Mouse (Mus musculus): Measurements from ENCODE around the gene Fgd3. TPM values are rescaled to one million over a fixed set of nuclear protein-coding genes. Genes with fewer than 3 reads are reported as not detected.

The Fgd3 gene
- total and polyA plus RNA-seq, 3 experiments: 8.7 to 16.1 (median 14.5) TPM

DNA sequence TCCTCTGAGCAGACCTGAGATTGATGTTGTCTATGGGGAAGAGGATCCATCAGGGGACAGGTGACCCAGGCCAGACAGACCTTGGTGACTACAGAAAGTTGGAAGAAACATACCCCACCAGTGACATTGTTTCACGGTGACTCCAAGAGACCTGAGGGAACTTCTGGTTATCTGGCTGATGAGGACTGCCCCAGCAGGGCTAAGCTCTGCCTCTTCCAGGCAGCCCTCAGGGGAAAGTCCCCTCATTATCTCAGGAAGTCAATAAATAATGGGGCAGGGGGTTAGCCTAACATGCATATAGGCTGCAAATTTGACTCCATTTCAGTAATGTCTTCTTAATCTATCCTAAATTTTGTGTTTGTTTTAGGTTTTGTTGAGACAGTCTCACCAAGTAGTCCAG, 10.6 kb downstream of the Fgd3 start:
- H3K27ac ChIP-seq (ENCODE audit: insufficient read depth, low read depth): peak overlapping the region; percentile 97
- peaks cover 28% of the 10 kb centered on the region for H3K79me2 ChIP-seq (replicated peaks; ENCODE audit: control insufficient read depth, extremely low read depth, insufficient read depth, poor library complexity, severe bottlenecking)
- H3K27me3 ChIP-seq (replicated peaks): no peaks in the 10 kb centered on the region
- peaks cover 21 to 45% of the 10 kb centered on the region in 2 experiments for H3K4me1 ChIP-seq (ENCODE audit: control insufficient read depth in 1 of 2, insufficient read depth in 2 of 2)
- in situ Hi-C loops (cut with MboI; ENCODE audit: low pct_ligation_motif_present, low pct_unique_long_range_greater_than_20kb, low sequenced_read_pairs): no loop called here
- H3K9ac ChIP-seq (ENCODE audit: insufficient read depth, low read depth): peak overlapping the region; percentile 41
- TF ChIP-seq NELFE (IDR thresholded peaks at IDR 0.05; ENCODE audit: low read depth, low read length): no peak
- no peak for TF ChIP-seq MAFK (IDR thresholded peaks at IDR 0.05; ENCODE audit: insufficient replicate concordance, low read length)
- TF ChIP-seq TBP (conservative IDR thresholded peaks at IDR 0.05; ENCODE audit: low read depth, low read length): no peak
- TF ChIP-seq MAX (IDR thresholded peaks at IDR 0.05; ENCODE audit: low read length): no peak
- no peak for TF ChIP-seq RCOR1 (conservative IDR thresholded peaks at IDR 0.05; ENCODE audit: low read depth, low read length)
- TF ChIP-seq UBTF (IDR thresholded peaks at IDR 0.05; ENCODE audit: low read depth, low read length): 0 out of 2 replicates have a peak, but pooled peaks have one; percentile 43
- peak; percentile 21; the same call in 1 of the 2 replicates for TF ChIP-seq POLR2AphosphoS2 (IDR thresholded peaks at IDR 0.05; ENCODE audit: low read depth, low read length)
- no peak for TF ChIP-seq CHD1 (IDR thresholded peaks at IDR 0.05; ENCODE audit: low read depth, low read length)
- no peak for TF ChIP-seq SIN3A (IDR thresholded peaks at IDR 0.05; ENCODE audit: low read length)
- peak overlapping the region; percentile 77 for H3K4me2 ChIP-seq (ENCODE audit: insufficient read depth, low read depth, poor library complexity, severe bottlenecking)
- no peaks in the 10 kb centered on the region for H3K9me3 ChIP-seq (replicated peaks; ENCODE audit: low read length)
- DNase-seq (ENCODE audit: extremely low read depth): peak; percentile 59
- H3K4me3 ChIP-seq (replicated peaks in 1 of 3; ENCODE audit: low read depth in 2 of 3, low read length in 2 of 3, poor library complexity in 1 of 3): peak overlapping the region in 2 of 3 experiments; percentile 17 to 71
- dilution Hi-C loops (cut with MboI; ENCODE audit: extremely low pct_ligation_motif_present, extremely low pct_unique_long_range_greater_than_20kb, low sequenced_read_pairs): no loop called here
- H3K36me3 ChIP-seq (replicated peaks in 1 of 2; ENCODE audit: control insufficient read depth in 1 of 2, insufficient read depth in 1 of 2, low read length in 1 of 2): peaks cover 7 to 22% of the 10 kb centered on the region in 2 experiments

- Histone ChIP-seq H3K4me2 (ENCODE audit: insufficient read depth, low read depth, poor library complexity, severe bottlenecking) (peak overlapping the region; percentile 80), H3K4me1 (ENCODE audit: control insufficient read depth in 1 of 2, insufficient read depth in 2 of 2) (peaks cover 21 to 49% of the 10 kb centered on the region in 2 experiments), H3K9ac (ENCODE audit: insufficient read depth, low read depth) (peak overlapping the region; percentile 93), H3K27me3 (replicated peaks) (no peaks in the 10 kb centered on the region), H3K79me2 (replicated peaks; ENCODE audit: control insufficient read depth, extremely low read depth, insufficient read depth, poor library complexity, severe bottlenecking) (peaks cover 28% of the 10 kb centered on the region), H3K27ac (ENCODE audit: insufficient read depth, low read depth) (peak overlapping the region; percentile 97), H3K4me3 (replicated peaks in 1 of 3; ENCODE audit: low read depth in 2 of 3, low read length in 2 of 3, poor library complexity in 1 of 3) (peak overlapping the region; percentile 66 to 96 (median 71)), H3K9me3 (replicated peaks; ENCODE audit: low read length) (no peaks in the 10 kb centered on the region), H3K36me3 (replicated peaks in 1 of 2; ENCODE audit: control insufficient read depth in 1 of 2, insufficient read depth in 1 of 2, low read length in 1 of 2) (peaks cover 7 to 27% of the 10 kb centered on the region in 2 experiments)
- in situ Hi-C loops (cut with MboI; ENCODE audit: low pct_ligation_motif_present, low pct_unique_long_range_greater_than_20kb, low sequenced_read_pairs): no loop called here
- peak; percentile 98 for DNase-seq (ENCODE audit: extremely low read depth)
- dilution Hi-C loops (cut with MboI; ENCODE audit: extremely low pct_ligation_motif_present, extremely low pct_unique_long_range_greater_than_20kb, low sequenced_read_pairs): no loop called here
- TF ChIP-seq E2F4 (IDR thresholded peaks at IDR 0.05; ENCODE audit: insufficient replicate concordance, low read depth, low read length) (0 out of 2 replicates have a peak, but pooled peaks have one; percentile 37), SMC3 (IDR thresholded peaks at IDR 0.05; ENCODE audit: low read depth, low read length) (0 out of 2 replicates have a peak, but pooled peaks have one; percentile 3), NELFE (IDR thresholded peaks at IDR 0.05; ENCODE audit: low read depth, low read length) (peak; percentile 91), GABPA (IDR thresholded peaks at IDR 0.05; ENCODE audit: insufficient replicate concordance, low read depth, low read length) (no peak), ZKSCAN1 (IDR thresholded peaks at IDR 0.05; ENCODE audit: borderline replicate concordance, low read depth, low read length) (no peak), MYC (IDR thresholded peaks at IDR 0.05; ENCODE audit: low read depth, low read length) (peak; percentile 34; the same call in 1 of the 2 replicates), MEF2A (IDR thresholded peaks at IDR 0.05; ENCODE audit: borderline replicate concordance, low read depth, low read length) (peak; percentile 95), CTCF (conservative IDR thresholded peaks at IDR 0.05 in 1 of 2, IDR thresholded peaks at IDR 0.05 in 1 of 2; ENCODE audit: low read depth in 2 of 2, low read length in 2 of 2) (no peak), BHLHE40 (IDR thresholded peaks at IDR 0.05; ENCODE audit: low read depth, low read length) (peak; percentile 79), PAX5 (IDR thresholded peaks at IDR 0.05; ENCODE audit: low read length) (no peak), ZMIZ1 (IDR thresholded peaks at IDR 0.05; ENCODE audit: low read depth, low read length) (peak; percentile 80; the same call in 1 of the 2 replicates), RAD21 (IDR thresholded peaks at IDR 0.05; ENCODE audit: low read depth, low read length) (no peak), KAT2A (IDR thresholded peaks at IDR 0.05; ENCODE audit: insufficient replicate concordance, low read length) (0 out of 2 replicates have a peak, but pooled peaks have one; percentile 55), IRF4 (IDR thresholded peaks at IDR 0.05; ENCODE audit: low read depth, low read length) (peak; percentile 87), POLR2A (IDR thresholded peaks at IDR 0.05; ENCODE audit: low read depth, low read length) (peak; percentile 72), MAX (IDR thresholded peaks at IDR 0.05; ENCODE audit: low read length) (peak; percentile 86), TBP (conservative IDR thresholded peaks at IDR 0.05; ENCODE audit: low read depth, low read length) (peak; percentile 91), ZC3H11A (IDR thresholded peaks at IDR 0.05; ENCODE audit: low read depth, low read length) (no peak), ELF1 (IDR thresholded peaks at IDR 0.05; ENCODE audit: low read depth, low read length) (peak; percentile 88), RCOR1 (conservative IDR thresholded peaks at IDR 0.05; ENCODE audit: low read depth, low read length) (no peak; the same call in 1 of the 2 replicates), MXI1 (IDR thresholded peaks at IDR 0.05; ENCODE audit: low read depth, low read length) (peak; percentile 75), ZNF384 (IDR thresholded peaks at IDR 0.05; ENCODE audit: low read depth, low read length) (no peak), ETS1 (conservative IDR thresholded peaks at IDR 0.05; ENCODE audit: low read depth, low read length) (peak; percentile 93), USF1 (IDR thresholded peaks at IDR 0.05; ENCODE audit: low read depth, low read length) (no peak), HCFC1 (IDR thresholded peaks at IDR 0.05; ENCODE audit: low read depth, low read length) (peak; percentile 44), JUND (conservative IDR thresholded peaks at IDR 0.05; ENCODE audit: low read depth, low read length) (peak; percentile 86), UBTF (IDR thresholded peaks at IDR 0.05; ENCODE audit: low read depth, low read length) (0 out of 2 replicates have a peak, but pooled peaks have one; percentile 31)
These were observed 11.2 kb downstream of the Fgd3 start for GRCm38 (mm10) chr13:49308861-49309403.
